Mouse (Mus musculus) MEL (cell line): ENCODE measurements around the gene Rpl9.

Experiments
- CTCF ChIP-seq, 3 experiments: IDR thresholded peaks in 2 of 3; conservative IDR thresholded peaks in 1 of 3; 2 replicates each; pipeline ENCODE4 v1.5.1; 2011 to 2012; ENCODE audit warnings: low read length in 3 of 3, low read depth in 2 of 3, mild to moderate bottlenecking in 2 of 3, improper control_type of control experiment in 1 of 3, inconsistent platforms in 1 of 3, mixed read lengths in 1 of 3, moderate library complexity in 1 of 3; ENCODE audit not compliant: control insufficient read depth in 1 of 3, insufficient read depth in 1 of 3, poor library complexity in 1 of 3, severe bottlenecking in 1 of 3
- MAFK ChIP-seq: IDR thresholded peaks from 2 replicates; pipeline ENCODE4 v1.6.1; 2011; ENCODE audit warnings: low read depth, mild to moderate bottlenecking, low read length, improper control_type of control experiment, borderline replicate concordance
- POLR2A ChIP-seq, 2 experiments: IDR thresholded peaks; 2 replicates each; pipeline ENCODE4 v1.6.1; 2011 to 2012; ENCODE audit warnings: low read length in 2 of 2, mild to moderate bottlenecking in 2 of 2, control low read depth in 1 of 2, improper control_type of control experiment in 1 of 2, low read depth in 1 of 2, moderate library complexity in 1 of 2; ENCODE audit not compliant: control insufficient read depth in 1 of 2, insufficient read depth in 1 of 2, poor library complexity in 1 of 2

DNA sequence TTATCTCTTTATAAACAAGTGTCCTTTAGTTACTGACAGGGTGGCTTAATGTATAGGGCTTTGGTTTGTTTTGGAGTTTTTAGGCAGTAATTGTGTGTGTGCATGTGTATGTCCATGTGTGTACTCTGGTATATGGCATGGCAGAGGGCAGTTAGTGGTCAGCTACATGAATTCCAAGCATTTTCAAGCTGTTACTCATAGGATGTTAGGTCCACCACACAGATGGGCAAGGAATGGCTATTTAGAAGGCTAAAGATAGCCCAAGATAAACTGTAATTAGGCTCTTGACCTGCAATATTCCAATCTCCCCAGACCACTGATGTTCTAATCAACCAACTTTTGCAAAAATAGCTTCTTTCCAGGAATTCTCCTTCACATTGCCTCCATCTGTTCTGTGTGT, 46.8 kb upstream of the Rpl9 start:
- TF ChIP-seq CTCF (IDR thresholded peaks at IDR 0.05 in 2 of 3, conservative IDR thresholded peaks at IDR 0.05 in 1 of 3; ENCODE audit: control insufficient read depth in 1 of 3, insufficient read depth in 1 of 3, low read depth in 2 of 3, low read length in 3 of 3, poor library complexity in 1 of 3, severe bottlenecking in 1 of 3) (no peak), POLR2A (IDR thresholded peaks at IDR 0.05; ENCODE audit: control insufficient read depth in 1 of 2, insufficient read depth in 1 of 2, low read depth in 1 of 2, low read length in 2 of 2, poor library complexity in 1 of 2) (no peak), MAFK (no peak)
